Mouse (Mus musculus) hindbrain, embryonic 13.5 days (tissue): Measurements from ENCODE around the gene Prune1. TPM values are rescaled to one million over a fixed set of nuclear protein-coding genes. Genes with fewer than 3 reads are reported as not detected.

Source experiments
- ATAC-seq: fragments of 200-750 bp; cut with Nextera tagmentation; 2 replicates; pipeline ENCODE4 v1.8.0; 2017; ENCODE audit warnings: moderate TSS enrichment; ENCODE audit not compliant: low FRiP score
- H3K27ac ChIP-seq: fragments of 300-500 bp; sonication (generic); 2 replicates; pipeline ENCODE4 v1.5.1; 2015; ENCODE audit warnings: inconsistent platforms, mild to moderate bottlenecking, moderate library complexity
- H3K27me3 ChIP-seq: fragments of 300-500 bp; sonication (generic); 2 replicates; pipeline ENCODE4 v1.6.1; 2015; ENCODE audit warnings: mild to moderate bottlenecking, inconsistent platforms
- H3K36me3 ChIP-seq: fragments of 300-500 bp; sonication (generic); 2 replicates; pipeline ENCODE4 v1.6.1; 2015; ENCODE audit warnings: mild to moderate bottlenecking, inconsistent platforms
- H3K4me1 ChIP-seq: fragments of 300-500 bp; sonication (generic); replicated peaks from 2 replicates; pipeline ENCODE4 v1.6.1; 2015; ENCODE audit warnings: inconsistent platforms
- H3K4me2 ChIP-seq: fragments of 300-500 bp; sonication (generic); 2 replicates; pipeline ENCODE4 v1.6.1; 2015; ENCODE audit warnings: inconsistent platforms, mild to moderate bottlenecking, moderate library complexity
- H3K4me3 ChIP-seq: fragments of 300-500 bp; sonication (generic); 2 replicates; pipeline ENCODE4 v1.5.1; 2015; ENCODE audit warnings: mild to moderate bottlenecking, inconsistent platforms
- H3K9ac ChIP-seq: fragments of 300-500 bp; sonication (generic); 2 replicates; pipeline ENCODE4 v1.6.1; 2015; ENCODE audit warnings: mild to moderate bottlenecking, inconsistent platforms
- H3K9me3 ChIP-seq: fragments of 300-500 bp; sonication (generic); 2 replicates; pipeline ENCODE4 v1.6.1; 2016; ENCODE audit warnings: inconsistent platforms
- WGBS: fragments of 180-500 bp; shearing (Covaris S2); methylation state at CpG from one replicate; pipeline ENCODE4 v1.1.7; 2015; 5-methylcytosine and 5-hydroxymethylcytosine counted together
- polyA plus RNA-seq: library from polyadenylated mRNA; unstranded; fragments of >200 nt; fragmentation: Nextera tagmentation; extraction: Ambion mirVana; gene quantifications from 2 replicates; pipeline ENCODE4 v1.2.1, GENCODE M21; 2015

The Prune1 gene
- polyA plus RNA-seq, 1 experiment from 2014 or later = 50.3 TPM

DNA sequence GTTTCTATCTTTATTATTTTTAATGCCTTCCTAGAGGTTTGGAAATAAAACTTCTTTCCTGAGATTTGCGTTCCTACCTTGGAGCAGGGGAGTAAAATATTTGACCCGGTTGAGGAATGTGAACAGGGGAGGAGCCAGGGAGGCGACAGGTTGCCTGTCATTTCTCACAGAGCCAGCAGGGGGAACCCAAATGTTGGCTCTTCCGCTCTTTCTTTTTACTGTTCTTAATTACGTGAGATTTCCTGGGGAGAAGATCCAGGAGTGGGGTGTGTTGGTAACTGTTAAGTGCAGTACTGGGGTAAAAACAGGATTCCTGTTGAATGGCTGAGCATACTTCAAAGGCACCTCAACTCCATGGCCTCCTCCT is 14.2 kb upstream of the Prune1 start:
- Histone ChIP-seq H3K27ac (no peak overlapping the region), H3K4me3 (no peak overlapping the region), H3K9me3 (no peaks in the 10 kb centered on the region), H3K27me3 (no peaks in the 10 kb centered on the region), H3K9ac (no peak overlapping the region), H3K4me2 (no peak overlapping the region), H3K4me1 (no peaks in the 10 kb centered on the region), H3K36me3 (peaks cover 66% of the 10 kb centered on the region)
- WGBS = 19% methylated on average over 5 of the region's 5 CpGs
- ATAC-seq = no peak

- Histone ChIP-seq H3K27me3 (no peaks in the 10 kb centered on the region), H3K4me3 (no peak overlapping the region), H3K4me2 (no peak overlapping the region), H3K4me1 (no peaks in the 10 kb centered on the region), H3K27ac (no peak overlapping the region), H3K9ac (no peak overlapping the region), H3K9me3 (no peaks in the 10 kb centered on the region), H3K36me3 (peaks cover 72% of the 10 kb centered on the region)
- ATAC-seq = no peak
- 86% methylated on average over 11 of the region's 11 CpGs for WGBS
Observed at GRCm38 (mm10) chr3:95295321-95296102, 13.6 kb upstream of the Prune1 start.

- Histone ChIP-seq H3K4me1 (no peaks in the 10 kb centered on the region), H3K27me3 (no peaks in the 10 kb centered on the region), H3K27ac (no peak overlapping the region), H3K4me2 (no peak overlapping the region), H3K4me3 (no peak overlapping the region), H3K9ac (no peak overlapping the region), H3K36me3 (peaks cover 80% of the 10 kb centered on the region), H3K9me3 (no peaks in the 10 kb centered on the region)
- 85% methylated on average over 5 of the region's 5 CpGs for WGBS
- no peak for ATAC-seq
Observed at GRCm38 (mm10) chr3:95294718-95295117, 12.8 kb upstream of the Prune1 start.

DNA sequence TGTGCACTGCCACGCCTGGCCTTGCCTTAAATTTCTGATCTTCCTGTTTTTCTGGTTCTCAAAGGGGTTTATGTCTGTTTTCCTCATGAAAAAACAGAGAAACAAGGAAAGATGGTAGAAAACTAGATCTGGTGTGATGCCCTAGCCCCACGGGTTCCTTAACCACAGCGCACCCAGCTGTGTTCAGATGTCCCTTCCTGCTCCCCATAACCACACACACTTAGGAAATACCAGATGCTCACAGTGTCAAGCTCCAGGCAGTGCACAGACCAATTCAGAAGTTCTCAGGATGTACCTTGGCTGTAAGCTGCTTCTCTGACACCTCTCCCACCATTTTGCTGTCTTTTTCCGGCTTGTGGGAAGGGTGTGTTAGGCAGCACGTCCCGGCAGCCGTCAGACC is 12.4 kb upstream of the Prune1 start:
- Histone ChIP-seq H3K4me1 (no peaks in the 10 kb centered on the region), H3K36me3 (peaks cover 84% of the 10 kb centered on the region), H3K4me3 (no peak overlapping the region), H3K9me3 (no peaks in the 10 kb centered on the region), H3K27me3 (no peaks in the 10 kb centered on the region), H3K9ac (no peak overlapping the region; the same call in 1 of the 2 replicates), H3K4me2 (no peak overlapping the region), H3K27ac (no peak overlapping the region)
- 97% methylated on average over 7 of the region's 7 CpGs for WGBS
- no peak for ATAC-seq

- Histone ChIP-seq H3K9me3 (no peaks in the 10 kb centered on the region), H3K36me3 (peaks cover 88% of the 10 kb centered on the region), H3K4me1 (no peaks in the 10 kb centered on the region), H3K4me2 (no peak overlapping the region), H3K4me3 (no peak overlapping the region), H3K9ac (no peak overlapping the region), H3K27ac (no peak overlapping the region), H3K27me3 (no peaks in the 10 kb centered on the region)
- no peak for ATAC-seq
- 85% methylated on average over 11 of the region's 11 CpGs for WGBS
Observed at GRCm38 (mm10) chr3:95293537-95293936, 11.7 kb upstream of the Prune1 start.

- Histone ChIP-seq H3K9me3 (no peaks in the 10 kb centered on the region), H3K4me1 (no peaks in the 10 kb centered on the region), H3K27me3 (no peaks in the 10 kb centered on the region), H3K27ac (no peak overlapping the region), H3K9ac (no peak overlapping the region), H3K4me3 (no peak overlapping the region), H3K4me2 (no peak overlapping the region), H3K36me3 (peaks cover 90% of the 10 kb centered on the region)
- ATAC-seq = no peak
- 91% methylated on average over 2 of the region's 2 CpGs for WGBS
Observed at GRCm38 (mm10) chr3:95292899-95293298, 11.0 kb upstream of the Prune1 start.

DNA sequence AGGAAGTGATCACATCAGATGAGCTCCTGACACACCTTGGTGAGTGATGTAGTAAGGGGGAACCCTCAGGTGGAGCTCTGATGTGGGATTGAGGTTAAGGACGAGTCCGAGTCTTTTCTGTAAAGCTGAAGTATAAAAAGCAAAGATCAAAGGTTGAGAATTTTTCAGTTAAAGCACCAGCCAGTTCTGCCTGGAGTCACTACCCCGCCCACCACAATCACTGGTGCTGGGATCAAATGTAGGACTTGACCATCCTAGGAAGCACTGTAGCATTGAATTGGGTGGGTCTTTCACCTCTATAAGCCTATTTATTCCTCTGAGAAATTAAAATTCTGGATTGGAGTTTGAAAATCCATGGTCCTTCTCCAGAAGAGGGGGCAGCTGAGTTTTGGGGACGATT is 9.2 kb upstream of the Prune1 start:
- Histone ChIP-seq H3K27me3 (no peaks in the 10 kb centered on the region), H3K27ac (no peak overlapping the region), H3K4me1 (peaks cover under 1% of the 10 kb centered on the region; the same call in 1 of the 2 replicates), H3K9me3 (no peaks in the 10 kb centered on the region), H3K4me3 (no peak overlapping the region), H3K36me3 (peaks cover 83% of the 10 kb centered on the region), H3K9ac (no peak overlapping the region), H3K4me2 (no peak overlapping the region)
- 87% methylated on average over 4 of the region's 4 CpGs for WGBS
- no peak for ATAC-seq

- H3K36me3 ChIP-seq = peaks cover 74% of the 10 kb centered on the region
- no peak overlapping the region for H3K9ac ChIP-seq
- peaks cover 9% of the 10 kb centered on the region for H3K4me1 ChIP-seq
- H3K27ac ChIP-seq = no peak overlapping the region
- no peak overlapping the region for H3K4me2 ChIP-seq
- WGBS = 75% methylated on average over 6 of the region's 6 CpGs
- H3K9me3 ChIP-seq = no peaks in the 10 kb centered on the region
- no peaks in the 10 kb centered on the region for H3K27me3 ChIP-seq
- no peak for ATAC-seq
- no peak overlapping the region for H3K4me3 ChIP-seq
Observed at GRCm38 (mm10) chr3:95290156-95290555, 8.3 kb upstream of the Prune1 start.

- no peak overlapping the region for H3K4me3 ChIP-seq
- no peaks in the 10 kb centered on the region for H3K27me3 ChIP-seq
- H3K36me3 ChIP-seq = peaks cover 67% of the 10 kb centered on the region
- no peak overlapping the region for H3K27ac ChIP-seq
- H3K9me3 ChIP-seq = no peaks in the 10 kb centered on the region
- H3K4me2 ChIP-seq = no peak overlapping the region
- no peak overlapping the region for H3K9ac ChIP-seq
- no peak for ATAC-seq
- 95% methylated on average over 4 of the region's 4 CpGs for WGBS
- H3K4me1 ChIP-seq = peaks cover 16% of the 10 kb centered on the region
Observed at GRCm38 (mm10) chr3:95289419-95289818, 7.5 kb upstream of the Prune1 start.

DNA sequence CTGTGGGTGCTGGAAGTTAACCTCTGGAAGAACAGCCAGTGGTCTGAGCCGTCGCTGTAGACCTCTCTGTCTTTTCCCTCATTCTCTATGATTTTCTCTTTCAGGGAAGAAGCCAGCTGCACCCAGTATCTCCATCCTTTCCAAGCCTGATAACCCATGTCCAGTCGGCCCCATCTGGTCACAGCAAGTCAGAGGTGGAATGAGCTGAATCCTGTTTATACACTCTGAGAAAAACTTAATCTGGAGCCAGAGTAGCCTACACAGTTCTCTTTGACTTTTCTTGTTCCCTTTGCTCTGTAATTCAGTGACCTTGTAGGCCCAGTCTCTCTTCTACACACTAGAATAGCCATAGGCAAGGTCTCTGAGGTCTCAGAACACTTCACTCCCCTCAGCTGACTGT is 5.7 kb upstream of the Prune1 start:
- Histone ChIP-seq H3K4me2 (no peak overlapping the region), H3K36me3 (peaks cover 48% of the 10 kb centered on the region), H3K4me3 (no peak overlapping the region), H3K9me3 (no peaks in the 10 kb centered on the region), H3K27me3 (no peaks in the 10 kb centered on the region), H3K9ac (no peak overlapping the region), H3K4me1 (peaks cover 26% of the 10 kb centered on the region), H3K27ac (no peak overlapping the region)
- WGBS = 97% methylated on average over 3 of the region's 3 CpGs
- no peak for ATAC-seq

GRCm38 (mm10) chr3:95286510-95286909 is 4.6 kb upstream of the Prune1 start:
- Histone ChIP-seq H3K9ac (no peak overlapping the region), H3K4me3 (no peak overlapping the region), H3K36me3 (peaks cover 38% of the 10 kb centered on the region), H3K27me3 (no peaks in the 10 kb centered on the region), H3K27ac (no peak overlapping the region), H3K9me3 (no peaks in the 10 kb centered on the region), H3K4me2 (no peak overlapping the region), H3K4me1 (peaks cover 26% of the 10 kb centered on the region)
- no peak for ATAC-seq
- 89% methylated on average over 7 of the region's 7 CpGs for WGBS

- H3K27ac ChIP-seq = no peak overlapping the region
- no peak overlapping the region for H3K9ac ChIP-seq
- no peaks in the 10 kb centered on the region for H3K9me3 ChIP-seq
- peaks cover 27% of the 10 kb centered on the region for H3K4me1 ChIP-seq
- H3K36me3 ChIP-seq = peaks cover 33% of the 10 kb centered on the region
- H3K27me3 ChIP-seq = no peaks in the 10 kb centered on the region
- H3K4me3 ChIP-seq = no peak overlapping the region
- H3K4me2 ChIP-seq = no peak overlapping the region
- no peak for ATAC-seq
- WGBS = 76% methylated on average over 5 of the region's 5 CpGs
Observed at GRCm38 (mm10) chr3:95286011-95286410, 4.1 kb upstream of the Prune1 start.

- no peaks in the 10 kb centered on the region for H3K27me3 ChIP-seq
- H3K9ac ChIP-seq = 0 out of 2 replicates have a peak overlapping the region, but pooled peaks have one; percentile 13
- peaks cover 27% of the 10 kb centered on the region for H3K36me3 ChIP-seq
- H3K9me3 ChIP-seq = no peaks in the 10 kb centered on the region
- no peak overlapping the region for H3K4me3 ChIP-seq
- H3K4me2 ChIP-seq = no peak overlapping the region
- WGBS = 96% methylated on average over 5 of the region's 5 CpGs
- peaks cover 33% of the 10 kb centered on the region for H3K4me1 ChIP-seq
- no peak overlapping the region for H3K27ac ChIP-seq
- no peak for ATAC-seq
Observed at GRCm38 (mm10) chr3:95285390-95285789, 3.5 kb upstream of the Prune1 start.
